Mouse (Mus musculus) T-helper 2 cell (primary cell): ENCODE data around the gene Iqgap1.
"Not testable (repeated sequence)": the region's sequence is repeated elsewhere in the genome, so short reads cannot be mapped to it uniquely, and the experiment has no call there.

Experiments used
- in situ Hi-C: fragments of 300-600 bp; cut with MboI, MseI; formaldehyde crosslinking; loops from one replicate; pipeline ENCODE4 v1.15.1; 2025; ENCODE audit warnings: high pct_unique_total_duplicates

Iqgap1 gene

DNA sequence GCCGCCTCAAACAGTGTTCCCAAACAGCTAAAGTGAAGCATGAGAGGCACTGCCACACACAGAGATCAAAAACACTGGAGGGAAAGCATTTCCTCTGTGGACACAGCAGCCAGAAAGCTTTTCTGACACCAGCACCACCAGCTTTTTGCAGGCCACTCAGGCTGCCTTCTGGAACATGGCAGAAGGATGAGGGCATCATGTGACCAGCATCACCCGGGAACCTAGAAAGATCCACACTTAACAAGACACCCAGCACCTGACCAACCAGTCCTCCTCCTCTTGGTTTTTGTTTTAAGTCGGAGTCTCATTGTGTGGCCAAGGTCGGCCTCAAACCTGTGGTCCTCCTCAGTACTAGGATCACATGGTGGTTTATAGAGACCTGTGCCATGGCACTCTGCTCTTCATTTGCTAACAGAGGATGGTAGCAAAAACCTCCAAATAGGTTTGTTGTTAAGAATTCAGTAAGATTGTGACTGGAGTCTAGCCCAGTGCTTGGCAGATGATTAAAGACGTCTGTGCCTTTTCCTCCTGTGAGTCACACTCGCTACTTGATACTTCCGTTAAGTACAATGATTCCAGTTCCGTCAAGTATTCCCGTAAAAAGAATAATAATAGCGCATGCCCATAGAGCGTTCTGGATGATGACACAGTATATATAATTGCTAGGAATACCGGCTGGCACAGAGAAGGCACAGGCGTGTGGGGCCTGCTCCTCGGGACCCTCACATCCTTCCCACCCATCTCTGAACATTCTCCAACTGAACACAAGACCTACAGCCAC lies 51.8 kb downstream of the Iqgap1 start:
- in situ Hi-C loops: no loop called here

- in situ Hi-C loops: no loop called here
Observed at GRCm38 (mm10) chr7:80770466-80770865, 55.3 kb downstream of the Iqgap1 start.

DNA sequence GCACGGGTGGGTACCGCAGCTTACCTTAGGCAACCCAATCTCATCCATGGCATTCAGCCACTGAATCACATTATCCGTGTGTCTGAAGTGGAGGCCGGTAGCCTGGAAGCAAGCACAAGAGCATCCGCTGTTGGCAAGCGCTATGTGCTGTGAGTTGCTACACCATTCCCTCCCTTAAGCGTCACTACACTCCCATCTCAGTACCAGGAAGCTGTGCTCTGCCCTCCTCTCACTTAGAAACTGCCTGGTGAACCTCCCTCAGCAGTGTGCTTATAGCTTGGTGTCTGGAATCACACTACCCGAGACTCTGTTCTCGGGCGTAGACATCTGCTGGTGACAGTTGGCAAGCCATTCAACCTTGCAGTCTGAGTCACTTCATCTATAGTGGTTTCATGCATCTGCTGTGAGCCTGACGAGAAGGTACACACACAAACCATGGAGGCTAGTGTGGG lies 58.9 kb downstream of the Iqgap1 start:
- in situ Hi-C loops: no loop called here

GRCm38 (mm10) chr7:80766072-80766471 lies 59.7 kb downstream of the Iqgap1 start:
- in situ Hi-C loops: no loop called here

- in situ Hi-C loops: no loop called here
Observed at GRCm38 (mm10) chr7:80763864-80764437, 61.8 kb downstream of the Iqgap1 start.

GRCm38 (mm10) chr7:80762297-80762696 lies 63.5 kb downstream of the Iqgap1 start:
- in situ Hi-C loops: no loop called here

DNA sequence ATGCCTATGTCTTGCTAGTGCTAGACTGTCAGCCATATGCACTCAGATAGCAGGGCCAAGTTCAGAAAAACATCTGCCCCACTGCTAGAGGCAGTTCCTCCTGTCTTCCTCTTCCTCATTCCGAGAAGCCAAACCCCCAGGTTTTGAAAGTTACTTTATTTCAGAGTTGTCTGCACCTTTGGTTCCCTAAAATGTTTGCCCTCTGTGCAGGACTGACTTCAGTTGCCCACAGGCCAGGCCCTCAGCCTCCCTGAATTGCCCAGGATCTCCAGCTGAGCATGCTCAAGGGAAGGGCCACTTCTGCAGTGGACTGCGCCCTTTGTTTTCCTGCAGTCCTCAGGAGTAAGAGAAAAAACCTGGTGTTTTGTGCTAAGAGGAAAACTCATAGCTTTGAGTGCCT lies 71.7 kb downstream of the Iqgap1 start:
- in situ Hi-C loops: no loop called here

DNA sequence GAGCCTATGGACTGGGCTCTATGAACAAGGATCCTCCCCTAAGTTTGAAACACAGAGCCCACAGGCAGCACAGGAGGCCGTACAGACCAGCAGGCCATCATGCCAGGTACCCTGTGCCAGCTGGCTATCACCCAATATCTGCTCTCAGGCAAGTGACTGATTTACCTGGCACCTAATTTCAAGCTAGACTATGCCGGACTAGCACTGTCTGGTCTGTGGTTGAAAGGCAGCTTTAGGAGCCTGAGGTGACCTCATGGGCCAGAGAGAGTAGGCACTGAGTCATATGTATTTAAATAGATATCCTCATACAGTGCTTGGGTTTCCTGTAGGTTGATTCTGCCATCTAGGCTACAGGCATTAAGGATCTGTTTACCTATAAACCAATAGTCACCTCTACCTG lies 72.2 kb downstream of the Iqgap1 start:
- in situ Hi-C loops: no loop called here

DNA sequence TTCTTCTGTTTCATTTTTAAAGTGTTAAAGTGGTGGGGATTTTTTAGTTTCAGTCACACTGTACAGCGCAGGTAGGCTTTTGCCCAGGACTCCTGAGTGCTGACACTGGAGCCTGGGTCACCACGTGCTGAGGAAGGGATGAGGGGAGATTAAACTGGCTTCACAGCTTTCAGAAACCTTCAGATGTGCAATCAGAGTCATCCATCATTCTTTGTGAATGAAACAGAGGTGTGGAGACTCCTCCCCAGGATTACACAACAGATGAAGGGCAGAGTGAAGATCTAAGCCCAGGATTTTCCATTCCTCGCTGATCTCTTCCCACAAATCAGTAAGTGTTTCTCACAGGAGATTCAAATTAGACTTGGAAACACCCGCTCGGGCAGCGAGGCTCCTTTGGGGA lies 76.2 kb downstream of the Iqgap1 start:
- in situ Hi-C loops: no loop called here

GRCm38 (mm10) chr7:80749109-80749508 lies 76.7 kb downstream of the Iqgap1 start:
- in situ Hi-C loops: not testable (repeated sequence)

DNA sequence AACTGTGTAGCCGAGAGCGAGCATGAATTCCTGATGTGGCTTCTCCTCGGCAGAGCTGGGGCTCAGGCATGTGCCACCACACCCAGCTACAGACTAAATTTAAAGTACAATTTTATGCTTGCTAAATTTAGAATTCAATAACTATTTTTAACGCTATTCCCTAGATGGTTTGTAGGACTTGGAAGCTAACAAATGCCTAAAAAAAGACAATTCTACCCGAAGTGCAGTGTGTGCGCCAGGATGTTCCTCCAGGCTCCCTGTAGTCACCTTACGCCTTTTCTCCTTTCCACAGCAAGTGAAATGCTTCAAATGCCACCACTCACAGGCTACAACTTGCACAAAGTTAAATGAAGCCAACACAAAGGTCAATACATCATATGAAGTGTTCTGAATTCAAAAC lies 78.4 kb downstream of the Iqgap1 start:
- in situ Hi-C loops: no loop called here

GRCm38 (mm10) chr7:80746166-80746761 lies 79.5 kb downstream of the Iqgap1 start:
- in situ Hi-C loops: no loop called here

DNA sequence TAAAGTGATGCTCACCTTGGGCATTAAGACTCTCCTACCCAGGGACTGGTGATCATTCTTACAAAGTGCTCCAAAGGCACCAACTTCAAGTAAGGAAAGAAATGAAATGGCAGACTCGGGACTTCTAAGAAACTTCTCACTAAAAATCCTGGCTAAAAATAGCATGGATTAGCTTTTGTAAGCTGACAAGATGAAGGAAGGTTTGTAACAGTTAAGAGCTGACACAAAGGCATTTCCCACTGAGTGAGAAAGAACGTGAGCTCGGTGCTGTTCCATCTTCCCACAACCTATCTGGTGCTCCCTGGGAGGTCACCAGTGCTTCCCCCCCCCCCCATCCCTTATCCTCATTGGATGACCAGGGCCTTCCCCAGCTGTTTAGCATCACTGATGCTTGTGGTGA lies 80.0 kb downstream of the Iqgap1 start:
- in situ Hi-C loops: no loop called here

DNA sequence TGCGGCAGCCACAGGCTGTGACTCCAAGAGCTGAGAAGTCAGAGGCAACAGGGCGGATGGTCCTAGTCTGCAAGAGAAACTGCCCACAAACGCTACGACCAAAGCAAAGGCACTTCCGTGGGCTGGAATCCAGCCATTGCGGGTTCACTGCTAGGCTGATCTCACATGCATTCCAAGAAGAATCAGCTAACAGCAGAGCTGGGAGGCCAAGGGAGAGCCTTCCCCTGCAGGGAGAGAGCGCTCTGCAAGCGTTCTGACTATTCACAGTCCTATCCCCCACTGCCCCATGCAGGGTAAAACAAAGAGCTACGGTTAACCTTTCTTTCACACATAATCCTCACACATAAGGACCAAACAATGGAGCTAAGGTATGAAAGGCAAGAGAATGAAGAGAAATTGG lies 80.5 kb downstream of the Iqgap1 start:
- in situ Hi-C loops: no loop called here

DNA sequence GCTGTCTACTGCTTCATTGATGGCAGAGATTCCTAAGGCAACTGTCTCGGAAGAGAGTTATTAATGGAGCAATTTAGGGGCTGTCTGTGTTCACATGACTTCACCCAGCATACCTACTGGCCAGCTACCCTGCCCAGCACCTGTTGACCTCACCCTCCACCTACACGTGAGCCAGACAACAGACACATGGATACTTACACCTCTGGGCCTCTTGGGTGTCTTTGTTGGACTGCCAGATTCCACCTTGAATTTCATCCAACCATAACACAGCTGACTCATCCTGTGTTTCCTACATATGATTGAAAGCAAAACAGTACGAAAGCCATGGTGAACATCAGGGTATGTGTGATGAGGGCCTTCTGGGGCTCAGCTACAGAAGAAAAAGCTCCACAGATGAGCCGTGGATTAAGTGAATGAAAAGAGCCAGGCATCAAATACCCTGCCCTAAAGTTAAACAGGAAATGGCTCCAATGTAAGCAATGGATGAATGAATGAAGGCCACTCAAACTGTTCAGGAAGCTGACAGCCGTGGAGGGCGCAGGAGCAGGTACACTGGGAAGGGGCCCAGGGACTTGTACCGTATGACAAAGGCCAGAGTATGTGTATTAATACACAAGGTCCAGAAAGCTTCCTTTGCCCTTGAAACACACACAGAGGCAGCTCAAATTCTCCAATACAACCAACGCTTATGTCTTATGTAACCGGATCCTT lies 81.7 kb downstream of the Iqgap1 start:
- in situ Hi-C loops: no loop called here

- in situ Hi-C loops: no loop called here
Observed at GRCm38 (mm10) chr7:80742671-80743070, 83.1 kb downstream of the Iqgap1 start.

GRCm38 (mm10) chr7:80740954-80741353 lies 84.8 kb downstream of the Iqgap1 start:
- in situ Hi-C loops: no loop called here

GRCm38 (mm10) chr7:80736199-80736598 lies 89.6 kb downstream of the Iqgap1 start:
- in situ Hi-C loops: no loop called here

DNA sequence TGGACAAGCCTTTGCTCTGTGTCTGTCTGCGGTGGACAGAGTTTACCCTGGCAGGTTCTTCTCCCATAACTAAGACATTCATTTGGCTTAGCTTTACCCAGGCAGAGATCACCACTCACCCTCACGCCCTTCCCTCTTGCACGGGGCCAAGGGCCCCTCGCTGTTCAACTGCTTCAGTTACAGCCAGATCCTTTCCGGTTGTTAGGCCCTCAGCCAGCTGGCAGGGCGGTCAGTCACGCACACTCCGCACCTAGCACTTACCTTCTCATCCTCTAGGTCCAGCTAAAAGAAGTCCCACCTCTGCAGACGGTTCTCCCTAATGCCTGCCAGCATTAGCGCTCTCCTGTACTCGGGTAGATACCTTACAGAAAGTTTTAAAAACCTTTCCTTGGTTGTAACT lies 92.8 kb downstream of the Iqgap1 start:
- in situ Hi-C loops: no loop called here

DNA sequence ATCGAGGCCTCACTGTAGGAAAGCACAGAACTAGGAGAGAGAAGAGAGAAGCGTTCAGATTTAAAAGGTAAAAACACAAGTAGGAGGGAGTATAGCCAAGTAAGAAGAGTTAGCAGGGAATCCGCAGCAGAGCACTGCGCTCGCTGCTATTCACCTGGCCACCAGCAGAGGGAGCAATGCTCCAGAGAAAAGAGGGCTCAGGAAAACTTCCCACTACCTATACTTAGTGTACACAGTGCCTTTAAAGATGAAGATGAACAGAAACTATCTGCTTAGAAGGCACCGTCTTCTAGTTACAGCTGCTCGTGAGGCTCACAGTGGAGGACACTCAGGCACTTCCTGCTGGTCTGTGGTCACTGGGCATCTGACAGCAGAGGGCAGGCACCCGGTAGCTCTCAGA lies 96.1 kb downstream of the Iqgap1 start:
- in situ Hi-C loops: no loop called here

DNA sequence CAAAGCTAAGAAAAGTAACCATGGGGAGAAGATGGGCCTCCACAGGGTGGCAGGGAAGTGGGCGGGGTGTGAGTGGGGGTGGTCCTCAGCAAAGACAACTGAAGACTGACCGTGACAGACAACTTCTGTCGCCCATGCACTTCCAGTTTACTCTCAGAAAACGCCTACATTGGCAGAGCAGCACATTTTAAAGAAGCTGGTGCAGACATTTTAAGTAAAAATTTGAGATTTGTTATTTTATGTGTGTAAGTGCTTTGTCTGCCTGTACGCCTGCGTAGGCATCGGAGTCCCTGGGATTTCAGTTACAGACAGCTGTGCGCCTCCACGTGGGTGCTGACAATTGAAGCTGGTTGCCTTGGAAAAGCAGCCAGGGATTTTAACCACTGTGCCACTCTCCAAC lies 104.7 kb downstream of the Iqgap1 start:
- in situ Hi-C loops: loop anchor here (5.0 kb wide), 1 partner anchor 131 kb away; no protein-coding TSS in a partner anchor

DNA sequence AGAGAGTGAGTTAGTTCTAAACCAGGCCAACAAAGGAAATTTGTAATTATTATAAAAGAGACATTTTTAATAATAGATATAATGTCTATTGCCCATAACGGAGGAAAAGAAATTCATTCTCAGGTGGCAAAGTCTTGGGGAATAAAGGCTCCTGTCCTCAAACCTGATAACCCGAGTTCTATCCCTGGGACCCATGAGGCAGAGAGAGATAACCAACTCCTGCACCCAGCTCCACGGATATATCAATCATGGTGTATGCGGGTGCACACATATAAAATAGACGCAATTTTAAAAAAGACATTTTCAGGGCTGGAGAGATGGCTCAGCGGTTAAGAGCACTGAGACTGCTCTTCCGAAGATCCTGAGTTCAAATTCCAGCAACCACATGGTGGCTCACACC lies 106.2 kb downstream of the Iqgap1 start:
- in situ Hi-C loops: no loop called here
